Mouse (Mus musculus) MN1 (cell line): Measurements from ENCODE around the gene Casp1.

Experiments used
- DNase-seq: peaks from one replicate; pipeline ENCODE4 v3.0.0-alpha.2; 2016; ENCODE audit warnings: low spot score

Gene Casp1

DNA sequence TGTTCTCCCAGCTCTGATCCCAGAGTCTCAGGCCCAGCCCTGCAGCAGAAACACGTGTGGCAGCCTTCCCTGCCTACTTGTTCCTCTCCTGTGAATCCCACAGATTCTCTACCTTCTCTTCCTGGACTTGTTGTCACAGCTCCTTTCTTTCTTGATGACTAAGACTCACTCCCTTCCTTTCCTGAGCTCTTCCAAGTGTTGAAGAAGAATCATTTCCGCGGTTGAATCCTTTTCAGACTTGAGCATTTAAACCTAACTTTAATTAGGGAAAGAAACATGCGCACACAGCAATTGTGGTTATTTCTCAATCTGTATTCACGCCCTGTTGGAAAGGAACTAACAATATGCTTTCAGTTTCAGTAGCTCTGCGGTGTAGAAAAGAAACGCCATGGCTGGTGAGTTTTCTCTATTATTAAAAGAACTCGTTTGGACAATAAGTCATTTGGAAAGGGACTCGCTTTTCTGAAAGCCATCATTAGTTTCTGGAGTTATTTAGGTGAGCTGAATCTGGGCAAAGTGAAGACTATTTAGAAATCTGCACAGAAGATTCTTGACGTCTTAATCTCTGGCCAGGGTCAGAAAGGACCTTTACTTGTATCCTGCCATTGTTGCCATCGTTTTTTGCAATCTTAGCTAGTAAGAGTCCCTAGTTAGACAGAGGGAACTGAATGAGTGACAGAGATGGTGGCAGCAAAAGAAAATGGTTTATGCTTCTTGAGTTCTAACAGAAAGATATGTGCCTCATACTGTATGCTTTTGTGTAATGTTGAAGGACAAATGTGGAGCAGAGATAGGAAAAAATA lies at the start of gene Casp1:
Casp1 (plus strand) TSS at position 189 of the 803 bp plus-strand sequence.
- no peak for DNase-seq

DNA sequence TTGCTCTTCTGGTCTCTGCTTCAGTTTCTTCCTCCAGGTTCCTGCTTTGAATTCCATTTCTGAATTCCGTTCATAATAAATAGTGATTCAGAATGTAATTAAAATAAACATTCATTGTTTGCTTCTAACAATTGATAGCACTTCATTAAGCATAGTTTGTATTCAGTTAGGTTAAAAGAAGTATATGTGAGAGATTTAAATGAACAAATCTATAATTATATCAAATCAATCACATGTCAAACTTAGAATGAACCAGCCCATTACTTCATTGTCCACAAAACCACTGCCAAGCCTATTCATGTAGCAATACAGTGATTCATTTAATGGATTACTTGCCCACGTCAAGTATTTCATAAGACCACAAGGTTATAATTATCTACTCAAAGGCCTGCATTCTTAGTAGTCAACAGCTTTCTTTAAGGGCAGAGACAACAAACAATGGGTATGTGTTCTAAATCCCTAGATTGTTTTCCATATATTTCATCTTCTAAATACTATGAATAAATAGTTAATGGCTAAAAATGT lies 34.3 kb upstream of the Casp1 start:
- DNase-seq, result no peak

DNA sequence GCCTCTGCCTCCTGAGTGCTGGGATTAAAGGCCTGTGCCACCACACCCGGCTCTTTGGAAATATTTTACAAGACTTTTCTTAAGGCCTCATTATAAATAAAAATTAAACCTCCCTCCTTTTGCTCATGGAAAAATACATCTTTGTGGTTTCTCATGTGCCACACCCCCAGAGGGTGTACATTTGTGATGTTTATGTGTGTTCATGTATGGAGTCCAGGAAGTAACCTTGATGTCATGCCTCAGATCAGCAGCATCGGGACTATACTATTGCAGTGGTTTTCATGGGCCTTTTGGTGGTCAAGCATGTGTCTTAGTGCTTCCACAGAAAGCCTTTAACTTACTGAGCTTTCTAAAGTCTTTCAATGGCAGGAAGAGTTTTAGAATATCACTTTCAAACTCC lies 28.0 kb upstream of the Casp1 start:
- DNase-seq, result no peak

DNA sequence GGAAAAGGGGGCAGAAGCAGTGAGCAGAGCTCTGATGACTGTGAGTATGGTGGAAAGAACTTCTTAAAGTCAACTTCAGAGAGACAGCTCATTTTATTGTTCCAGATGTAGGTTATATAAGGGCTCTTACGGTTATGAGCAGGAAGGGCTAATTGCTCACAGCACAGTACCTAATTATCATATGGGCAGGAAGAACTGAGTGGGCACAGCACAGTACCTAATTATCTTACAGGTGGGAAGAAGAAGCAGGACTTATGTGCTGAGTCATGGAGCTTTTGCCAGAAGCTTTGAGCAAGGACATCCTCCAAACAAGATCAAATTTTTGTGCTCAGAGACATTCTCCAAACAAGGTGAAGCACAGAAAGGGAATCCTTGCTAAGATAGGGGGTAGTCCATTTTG lies 27.4 kb upstream of the Casp1 start:
- DNase-seq, result no peak

DNA sequence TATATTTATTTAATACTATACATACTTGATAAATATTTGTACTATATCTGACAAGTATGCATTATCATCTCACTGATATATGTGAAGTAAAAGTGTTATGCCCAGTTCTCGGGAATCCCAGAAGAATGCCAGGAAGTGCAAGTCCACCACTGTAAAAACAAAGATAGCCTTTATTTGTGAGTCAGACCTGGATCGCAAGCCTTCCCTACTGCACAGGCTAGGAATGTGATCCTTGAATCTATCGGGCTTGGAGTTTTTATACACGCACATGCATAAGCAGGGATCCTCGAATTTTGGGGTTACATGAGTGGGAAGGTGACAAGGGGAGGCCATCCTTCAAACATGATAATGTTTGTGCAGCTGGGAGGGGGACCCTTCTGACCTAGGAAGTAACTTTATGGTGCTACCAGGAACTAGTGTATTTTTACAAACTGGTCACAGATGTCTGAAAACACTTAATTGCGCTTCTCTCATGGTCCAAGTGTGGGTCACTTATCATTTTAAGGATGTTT lies 26.9 kb upstream of the Casp1 start:
- no peak for DNase-seq

DNA sequence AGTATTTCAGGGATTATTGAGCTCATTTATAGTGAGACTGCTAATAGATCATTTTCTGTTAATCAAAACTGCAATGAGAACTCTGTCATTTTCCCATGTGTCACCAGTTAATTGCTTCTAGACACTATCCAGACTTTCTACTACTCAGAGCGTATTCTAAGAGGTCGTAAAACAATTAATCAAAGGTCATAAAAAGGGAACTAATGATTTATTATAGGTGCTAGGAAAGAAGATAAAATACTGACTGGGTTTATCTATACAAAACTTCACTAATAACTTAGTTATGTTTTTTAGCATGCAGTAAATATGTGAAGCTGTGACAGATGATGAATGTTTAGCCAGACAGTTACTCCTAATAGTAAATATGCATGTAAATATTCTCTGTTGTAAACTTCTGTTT lies 12.2 kb upstream of the Casp1 start:
- DNase-seq, result no peak

DNA sequence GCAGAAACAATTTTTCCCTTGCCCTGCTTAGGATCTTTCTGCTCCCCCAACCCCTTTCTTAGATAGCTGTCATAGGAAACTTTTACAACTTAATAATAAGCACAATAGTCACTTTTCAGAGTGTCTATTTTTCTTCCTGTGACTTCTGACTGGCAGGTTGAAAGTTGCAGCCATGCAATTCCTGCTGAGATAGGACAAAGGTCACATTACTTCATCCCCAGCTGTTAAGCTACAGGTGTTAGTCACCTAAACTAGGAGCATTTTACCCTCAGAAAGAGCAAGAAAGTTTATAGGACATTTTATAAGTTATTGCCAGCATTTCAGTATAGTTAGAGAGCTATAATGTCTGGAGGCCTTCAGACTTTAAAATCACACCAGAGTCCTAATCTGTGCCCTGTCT lies 11.7 kb upstream of the Casp1 start:
- no peak for DNase-seq

DNA sequence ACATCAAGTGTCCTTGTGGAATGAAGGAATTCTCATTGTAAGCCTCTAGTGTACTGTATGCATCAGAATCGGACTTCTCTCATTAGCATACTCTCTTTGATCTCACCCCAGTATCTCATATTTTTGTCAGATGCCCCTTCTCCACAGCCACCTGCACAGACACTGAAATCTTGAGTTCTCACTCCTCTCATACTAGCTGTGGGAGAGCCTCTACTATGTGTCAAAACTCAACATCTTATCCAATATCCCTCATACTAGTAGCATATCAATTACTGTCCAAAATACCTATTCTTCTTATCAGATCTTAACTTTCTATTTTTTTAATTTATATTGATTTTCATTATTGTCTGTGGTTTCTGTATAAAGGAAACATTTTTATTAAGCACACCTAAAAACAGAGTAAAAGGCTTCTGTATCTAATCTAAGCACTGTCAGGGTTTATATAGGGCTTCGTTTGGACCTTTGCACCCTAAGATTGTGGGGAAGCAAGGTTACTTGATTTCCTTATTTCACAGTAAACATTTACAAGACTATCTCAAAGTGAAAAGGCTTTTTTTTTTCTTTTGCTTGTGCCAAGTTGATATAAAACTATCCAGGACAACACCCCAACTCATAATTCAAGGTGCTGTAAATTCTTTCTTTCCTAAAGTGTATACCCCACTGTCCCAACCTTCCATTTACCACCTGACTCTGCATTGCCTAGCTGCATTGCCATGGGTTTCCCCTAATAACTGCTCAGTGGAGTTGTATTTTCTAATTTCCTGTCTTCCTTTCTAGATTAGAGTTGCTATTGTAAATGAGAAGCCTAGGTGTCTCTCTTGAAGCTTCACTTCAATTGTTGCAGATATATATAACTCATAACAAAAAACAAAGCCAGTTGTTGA lies 1.7 kb upstream of the Casp1 start:
- DNase-seq, result no peak

DNA sequence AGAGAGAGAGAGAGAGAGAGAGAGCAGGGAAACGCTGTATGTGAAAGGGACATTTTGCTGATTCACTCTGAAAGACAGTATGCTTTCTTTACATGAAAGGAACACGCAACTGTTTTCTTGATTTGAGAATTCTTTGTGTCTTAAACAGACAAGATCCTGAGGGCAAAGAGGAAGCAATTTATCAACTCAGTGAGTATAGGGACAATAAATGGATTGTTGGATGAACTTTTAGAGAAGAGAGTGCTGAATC lies 740 bp downstream of the Casp1 start:
- no peak for DNase-seq

DNA sequence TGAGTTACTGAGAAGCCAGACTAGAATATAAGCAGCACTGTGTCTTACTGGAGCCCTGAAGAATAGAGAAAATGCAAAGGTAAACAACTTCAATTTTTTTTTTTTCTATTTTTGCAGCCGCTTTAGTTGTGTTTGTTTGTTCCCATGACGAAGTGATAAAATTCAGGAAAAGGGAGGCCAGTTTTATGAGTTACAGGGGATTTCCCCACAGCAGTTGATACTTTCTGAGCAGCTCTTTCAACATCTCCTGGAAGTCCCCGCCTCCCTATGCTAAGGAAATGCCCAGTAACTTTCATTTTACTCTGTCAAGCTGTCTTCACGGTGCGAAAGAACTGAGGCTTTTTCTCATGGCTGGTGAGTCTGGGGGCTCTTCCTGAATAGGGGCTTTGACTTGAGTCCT lies 10.2 kb downstream of the Casp1 start, which contains the start of gene Casp4:
Casp4 (plus strand) TSS at position 268 of the 400 bp plus-strand sequence.
- DNase-seq, result no peak

DNA sequence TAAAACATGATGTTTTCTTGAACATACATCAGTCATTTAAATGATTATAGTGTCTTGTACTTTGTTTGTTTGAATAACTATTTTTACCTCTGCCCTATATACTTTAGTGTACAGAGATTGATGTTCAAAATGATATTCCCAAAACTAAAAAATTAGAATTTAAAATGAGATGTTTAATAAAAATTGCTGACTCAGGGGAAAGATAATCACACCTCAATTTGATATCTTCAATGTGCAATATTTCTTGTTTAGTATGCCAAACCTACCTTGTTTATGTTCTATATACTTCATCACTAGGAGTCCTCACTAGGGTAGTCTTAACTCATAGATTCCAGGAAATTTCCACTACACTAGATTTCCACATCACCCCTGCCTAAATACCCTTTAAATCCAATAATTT lies 11.8 kb downstream of the Casp1 start:
- no peak for DNase-seq

DNA sequence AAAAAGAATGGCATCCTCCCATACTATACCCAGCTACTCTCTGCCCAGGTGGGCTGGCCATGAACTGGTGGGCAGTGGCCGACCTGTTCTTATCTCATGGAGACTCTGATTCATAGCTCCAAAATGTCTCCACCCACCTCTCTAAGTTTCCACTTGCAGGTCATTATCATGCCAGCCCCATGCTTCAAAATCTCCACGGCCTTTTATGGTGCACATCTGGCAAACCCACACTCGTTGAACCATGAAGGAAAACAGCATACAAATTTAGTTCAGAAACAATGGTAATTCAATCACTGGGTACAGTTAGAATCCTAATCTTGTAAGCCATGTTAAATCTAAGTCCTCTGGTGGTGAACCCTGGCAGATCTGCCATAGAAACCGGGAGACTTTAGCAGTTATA lies 13.1 kb downstream of the Casp1 start:
- no peak for DNase-seq

DNA sequence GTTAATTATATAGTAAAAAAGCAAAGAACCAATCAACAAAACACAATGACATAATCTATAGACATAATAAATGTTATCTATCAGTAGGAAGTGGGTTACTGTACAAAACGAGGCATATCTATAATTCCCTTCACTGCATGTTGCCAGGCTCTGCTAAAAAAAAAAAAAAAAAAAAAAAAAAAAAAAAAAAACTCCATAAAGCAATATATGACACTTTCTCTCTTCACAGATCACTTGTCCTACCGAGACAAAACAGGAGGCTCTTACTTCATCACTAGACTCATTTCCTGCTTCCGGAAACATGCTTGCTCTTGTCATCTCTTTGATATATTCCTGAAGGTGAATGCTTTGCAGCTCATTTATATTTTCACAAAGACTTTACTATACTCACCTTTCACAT lies 29.9 kb downstream of the Casp1 start:
- no peak for DNase-seq

DNA sequence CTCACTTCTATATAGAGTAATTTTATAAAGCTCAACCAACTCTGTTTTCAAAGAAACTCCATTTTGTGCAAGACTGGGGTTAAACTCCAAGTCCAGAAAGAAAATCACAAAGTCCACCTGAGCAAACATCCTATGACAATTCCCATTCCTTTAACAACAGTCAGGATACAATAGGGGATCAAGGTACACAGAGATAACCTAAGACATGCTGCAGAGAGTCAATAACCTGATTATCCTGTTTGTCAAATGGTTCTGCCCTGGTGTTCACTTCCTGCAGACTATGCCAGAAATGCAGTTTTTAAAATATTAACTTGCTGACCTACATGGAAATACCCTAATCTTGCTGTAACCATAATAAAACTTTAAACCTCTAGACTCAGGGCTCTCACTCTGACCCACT lies 34.1 kb downstream of the Casp1 start:
- no peak for DNase-seq

DNA sequence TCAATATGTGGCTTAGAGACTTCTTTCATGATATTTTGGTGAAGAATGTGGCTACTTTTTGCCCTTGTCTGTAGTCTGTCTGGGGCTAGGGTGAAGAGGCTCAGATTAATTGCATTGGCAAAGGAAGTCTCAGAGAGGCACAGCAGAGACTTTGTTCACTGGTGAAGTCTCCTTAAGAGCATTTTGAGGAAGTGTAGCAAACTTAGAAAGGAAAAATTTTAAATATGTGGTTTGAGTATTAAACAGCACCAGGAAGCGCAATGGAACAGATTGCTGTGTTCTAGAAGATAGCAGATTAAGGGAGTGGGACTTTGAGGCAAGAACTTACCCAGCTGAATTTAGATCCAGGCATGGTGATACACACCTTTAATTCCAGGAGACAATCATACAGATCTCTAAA lies 35.1 kb downstream of the Casp1 start:
- DNase-seq, result no peak

DNA sequence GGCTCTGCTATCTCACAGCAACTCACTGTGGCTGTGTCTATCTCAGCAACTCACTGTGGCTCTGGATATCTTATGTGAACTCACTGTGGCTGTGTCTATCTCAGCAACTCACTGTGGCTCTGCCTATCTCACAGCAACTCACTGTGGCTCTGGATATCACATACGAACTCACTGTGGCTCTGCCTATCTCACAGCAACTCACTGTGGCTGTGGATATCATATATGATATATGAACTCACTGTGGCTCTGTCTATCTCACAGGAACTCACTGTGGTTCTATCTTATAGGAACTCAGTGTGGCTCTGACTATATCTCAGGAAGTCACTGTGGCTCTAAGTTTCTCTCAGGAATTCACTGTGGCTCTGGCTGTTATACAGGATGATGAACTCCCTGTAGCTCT lies 44.8 kb downstream of the Casp1 start:
- DNase-seq, result no peak

DNA sequence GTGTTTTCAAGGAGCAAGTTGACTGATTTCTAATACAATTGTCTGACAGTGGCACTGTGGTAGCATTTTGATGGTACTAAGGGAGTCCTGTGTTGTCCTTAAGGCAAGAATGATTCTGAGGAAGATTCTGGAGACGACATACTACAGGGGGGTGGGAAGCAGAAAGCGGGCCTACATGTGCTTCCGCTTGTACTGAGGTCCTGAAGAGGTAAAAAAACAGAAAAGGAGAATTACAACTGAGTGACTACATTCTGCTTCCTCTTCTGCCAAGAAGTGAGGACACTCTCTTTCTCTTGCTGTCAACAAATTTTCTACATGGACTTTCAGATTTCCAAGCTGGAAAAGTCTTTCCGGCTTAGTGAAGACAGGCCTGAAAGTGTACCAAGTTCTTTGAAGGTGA lies 45.8 kb downstream of the Casp1 start:
- no peak for DNase-seq

DNA sequence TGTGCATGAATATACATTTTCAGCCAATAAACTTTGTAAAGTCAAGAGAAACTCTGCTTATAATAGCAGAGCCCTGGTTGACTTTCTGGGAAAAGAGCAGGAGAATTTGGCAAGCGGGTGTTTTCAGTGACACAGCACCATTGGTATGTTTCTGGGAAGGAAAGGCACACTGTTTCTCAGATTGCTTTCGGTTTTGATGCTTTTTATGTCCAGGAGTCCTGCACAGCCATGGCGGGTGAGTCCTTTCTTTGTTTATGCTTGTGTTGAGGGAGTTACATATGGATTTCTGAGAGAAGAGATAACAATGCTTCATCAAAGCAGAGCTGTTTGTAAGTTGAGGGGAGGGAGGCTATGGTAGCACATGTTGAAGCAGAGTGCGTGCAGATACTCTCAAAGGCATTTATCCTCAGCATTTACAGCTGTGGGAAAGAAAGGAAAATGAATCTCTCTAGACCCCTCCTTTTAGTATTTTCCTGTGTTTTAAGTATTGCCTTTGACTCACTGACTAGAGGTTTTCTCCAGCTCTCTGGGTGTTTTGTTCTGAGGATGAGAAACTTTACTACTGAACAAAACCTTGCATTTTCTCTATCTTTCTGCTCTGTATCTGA lies 47.1 kb downstream of the Casp1 start, which contains the start of gene Casp12:
Casp12 (plus strand) TSS at position 140 of the 608 bp plus-strand sequence.
- DNase-seq, result no peak

DNA sequence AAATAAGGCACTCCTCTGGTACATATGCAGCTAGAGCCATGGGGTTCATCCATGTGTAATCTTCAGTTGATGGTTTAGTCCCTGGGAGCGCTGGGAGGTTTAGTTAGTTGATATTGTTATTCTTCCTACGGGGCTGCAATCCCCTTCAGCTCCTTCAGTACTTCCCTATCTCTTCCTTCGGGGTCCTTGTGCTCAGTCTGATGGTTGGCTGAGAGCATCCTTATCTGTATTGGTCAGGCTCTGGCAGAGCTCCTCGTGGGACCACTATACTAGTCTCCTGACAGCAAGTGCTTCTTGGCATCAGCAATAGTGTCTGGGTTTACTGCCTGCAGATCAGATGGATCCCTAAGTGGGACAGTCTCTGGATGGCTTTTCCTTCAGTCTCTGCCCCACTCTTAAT lies 49.1 kb downstream of the Casp1 start:
- no peak for DNase-seq

DNA sequence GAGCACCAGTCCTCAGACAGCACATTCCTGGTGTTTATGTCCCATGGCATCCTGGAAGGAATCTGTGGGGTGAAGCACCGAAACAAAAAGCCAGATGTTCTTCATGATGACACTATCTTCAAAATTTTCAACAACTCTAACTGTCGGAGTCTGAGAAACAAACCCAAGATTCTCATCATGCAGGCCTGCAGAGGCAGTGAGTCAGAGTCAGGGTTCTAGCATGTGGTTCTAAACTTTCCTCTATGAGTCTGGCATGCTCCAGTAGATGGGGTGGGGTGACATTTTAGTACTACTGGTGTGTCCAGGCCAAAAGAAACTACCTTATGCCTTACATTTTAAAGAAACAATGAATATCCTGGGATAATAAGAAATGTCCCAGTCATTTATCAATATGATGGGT lies 55.4 kb downstream of the Casp1 start:
- no peak for DNase-seq

DNA sequence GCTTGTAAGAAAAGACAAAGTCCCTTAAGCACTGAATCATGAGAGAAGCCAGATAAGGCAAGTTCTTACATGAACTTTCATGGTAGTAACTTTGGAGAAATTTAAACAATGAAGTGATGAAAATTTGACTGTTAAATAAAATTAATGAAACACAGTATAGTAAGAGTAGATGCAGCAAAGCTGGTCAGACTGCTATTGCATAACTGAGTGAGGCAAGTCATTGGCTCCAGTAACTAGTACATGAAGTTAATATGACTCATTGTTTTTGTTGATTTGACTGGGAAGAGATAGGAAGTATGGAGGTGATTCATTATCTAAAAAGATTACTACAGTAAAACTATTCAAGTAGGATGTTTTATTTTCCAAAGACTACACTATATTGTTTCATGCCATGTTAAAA lies 58.5 kb downstream of the Casp1 start:
- DNase-seq, result no peak
